Mouse (Mus musculus) kidney, embryonic 14.5 days (tissue): ENCODE data around the gene Ttc28. TPM values are rescaled to one million over a fixed set of nuclear protein-coding genes. Genes with fewer than 3 reads are reported as not detected.
"Not testable (repeated sequence)": the region's sequence is repeated elsewhere in the genome, so short reads cannot be mapped to it uniquely, and the experiment has no call there.

Experiments
- ATAC-seq: fragments of 200-750 bp; cut with Nextera tagmentation; 2 replicates; pipeline ENCODE4 v1.8.0; 2017; ENCODE audit warnings: moderate number of reproducible peaks, mild to moderate bottlenecking, moderate TSS enrichment, moderate library complexity; ENCODE audit not compliant: low FRiP score, low TSS enrichment
- H3K27ac ChIP-seq: fragments of 300-500 bp; sonication (generic); 2 replicates; pipeline ENCODE4 v1.5.1; 2014; ENCODE audit warnings: low read depth, mild to moderate bottlenecking, low read length, moderate library complexity, mixed read lengths
- H3K27me3 ChIP-seq: fragments of 300-500 bp; sonication (generic); 2 replicates; pipeline ENCODE4 v1.6.1; 2014; ENCODE audit warnings: mild to moderate bottlenecking, low read length; ENCODE audit not compliant: control insufficient read depth, insufficient read depth
- H3K36me3 ChIP-seq: fragments of 300-500 bp; sonication (generic); 2 replicates; pipeline ENCODE4 v1.6.1; 2014; ENCODE audit warnings: low read length, mixed read lengths; ENCODE audit not compliant: control insufficient read depth, insufficient read depth
- H3K4me1 ChIP-seq: fragments of 300-500 bp; sonication (generic); 2 replicates; pipeline ENCODE4 v1.6.1; 2014; ENCODE audit warnings: low read length, mixed read lengths; ENCODE audit not compliant: control insufficient read depth, insufficient read depth
- H3K4me2 ChIP-seq: fragments of 300-500 bp; sonication (generic); replicated peaks from 2 replicates; pipeline ENCODE4 v1.6.1; 2014; ENCODE audit warnings: low read depth, mild to moderate bottlenecking, low read length
- H3K4me3 ChIP-seq: fragments of 300-500 bp; sonication (generic); 2 replicates; pipeline ENCODE4 v1.5.1; 2014; ENCODE audit warnings: mild to moderate bottlenecking, low read length
- H3K9ac ChIP-seq: fragments of 300-500 bp; sonication (generic); 2 replicates; pipeline ENCODE4 v1.6.1; 2014; ENCODE audit warnings: low read depth, mild to moderate bottlenecking, low read length, moderate library complexity
- H3K9me3 ChIP-seq: fragments of 300-500 bp; sonication (generic); 2 replicates; pipeline ENCODE4 v1.6.1; 2016; ENCODE audit warnings: low read length; ENCODE audit not compliant: control insufficient read depth
- WGBS: fragments of 180-500 bp; shearing (Covaris S2); extraction: QIAGEN DNeasy Blood & Tissue Kit; methylation state at CpG from one replicate; pipeline ENCODE4 v1.1.7; 2014; 5-methylcytosine and 5-hydroxymethylcytosine counted together
- polyA plus RNA-seq: library from polyadenylated mRNA; unstranded; fragments of >200 nt; fragmentation: Nextera tagmentation; extraction: Ambion mirVana; gene quantifications from 2 replicates; pipeline ENCODE4 v1.2.1, GENCODE M21; 2014

The Ttc28 gene
- polyA plus RNA-seq = 19.3 and 24.7 TPM in 2 replicates

GRCm38 (mm10) chr5:110879584-110880374, at the start of gene Ttc28:
TSS of gene Ttc28 (plus strand) at chr5:110879803.
- H3K4me1 ChIP-seq = 0 out of 2 replicates have a peak, but pooled peaks cover 4% of the 10 kb centered on the region
- WGBS = under 1% methylated on average over 98 of the region's 101 CpGs
- no peaks in the 10 kb centered on the region for H3K9me3 ChIP-seq
- H3K27ac ChIP-seq = peak within 1 kb of the TSS; percentile 51; the same call in 1 of the 2 replicates
- no peaks in the 10 kb centered on the region for H3K27me3 ChIP-seq
- ATAC-seq = peak; percentile 96
- peak within 1 kb of the TSS; percentile 93 for H3K9ac ChIP-seq
- peak within 1 kb of the TSS; percentile 91 for H3K4me2 ChIP-seq
- H3K4me3 ChIP-seq = peak within 1 kb of the TSS; percentile 86
- no peaks in the 10 kb centered on the region for H3K36me3 ChIP-seq

- Histone ChIP-seq H3K4me1 (peaks cover 6% of the 10 kb centered on the region; the same call in 1 of the 2 replicates), H3K9me3 (no peaks in the 10 kb centered on the region), H3K27me3 (no peaks in the 10 kb centered on the region), H3K4me2 (no peak overlapping the region), H3K36me3 (no peaks in the 10 kb centered on the region; the same call in 1 of the 2 replicates), H3K4me3 (no peak overlapping the region), H3K9ac (no peak overlapping the region), H3K27ac (no peak overlapping the region)
- WGBS = 92% methylated on average over 5 of the region's 5 CpGs
- ATAC-seq = no peak
Measured at GRCm38 (mm10) chr5:110831036-110831720, 48.4 kb upstream of the Ttc28 start.

GRCm38 (mm10) chr5:110835959-110836358, 43.6 kb upstream of the Ttc28 start:
- Histone ChIP-seq H3K27me3 (no peaks in the 10 kb centered on the region), H3K27ac (no peak overlapping the region), H3K9ac (no peak overlapping the region), H3K36me3 (no peaks in the 10 kb centered on the region; the same call in 1 of the 2 replicates), H3K4me3 (no peak overlapping the region), H3K4me2 (no peak overlapping the region), H3K4me1 (peaks cover 6% of the 10 kb centered on the region; the same call in 1 of the 2 replicates), H3K9me3 (no peaks in the 10 kb centered on the region)
- 43% methylated on average over 3 of the region's 3 CpGs for WGBS
- ATAC-seq = no peak

GRCm38 (mm10) chr5:110838016-110838415, 41.6 kb upstream of the Ttc28 start:
- ATAC-seq, H3K4me2 ChIP-seq, H3K4me1 ChIP-seq, H3K27me3 ChIP-seq, H3K9me3 ChIP-seq, H3K9ac ChIP-seq, H3K4me3 ChIP-seq, H3K27ac ChIP-seq: not testable (repeated sequence)
- peaks cover 18% of the 10 kb centered on the region; the same call in 1 of the 2 replicates for H3K36me3 ChIP-seq
- WGBS = 93% methylated on average over 5 of the region's 5 CpGs

GRCm38 (mm10) chr5:110839038-110839677, 40.4 kb upstream of the Ttc28 start:
- 5% methylated on average over 28 of the region's 28 CpGs for WGBS
- peak; percentile 75 for ATAC-seq

GRCm38 (mm10) chr5:110839678-110840365, 39.8 kb upstream of the Ttc28 start, which contains the start of the genes Hscb and Chek2:
TSS of gene Hscb (minus strand) at chr5:110839777.
TSS of gene Chek2 (plus strand) at chr5:110839979.
- H3K4me3 ChIP-seq = peak within 1 kb of the TSS; percentile 78
- H3K27ac ChIP-seq = peak within 1 kb of the TSS; percentile 85
- ATAC-seq = peak; percentile 98
- H3K4me2 ChIP-seq = peak within 1 kb of the TSS; percentile 72
- H3K36me3 ChIP-seq = peaks cover 20% of the 10 kb centered on the region; the same call in 1 of the 2 replicates
- 1% methylated on average over 37 of the region's 41 CpGs for WGBS
- peak within 1 kb of the TSS; percentile 80 for H3K9ac ChIP-seq
- no peaks in the 10 kb centered on the region for H3K27me3 ChIP-seq
- H3K9me3 ChIP-seq = no peaks in the 10 kb centered on the region
- H3K4me1 ChIP-seq = peaks cover 6% of the 10 kb centered on the region; the same call in 1 of the 2 replicates

More at GRCm38 (mm10) chr5:110839038-110839677, 40.4 kb upstream of the Ttc28 start:
- Histone ChIP-seq H3K27me3 (no peaks in the 10 kb centered on the region), H3K9me3 (no peaks in the 10 kb centered on the region), H3K4me2 (peak overlapping the region; percentile 72), H3K4me3 (peak overlapping the region; percentile 78), H3K9ac (peak overlapping the region; percentile 80), H3K27ac (peak overlapping the region; percentile 81), H3K36me3 (peaks cover 20% of the 10 kb centered on the region; the same call in 1 of the 2 replicates), H3K4me1 (peaks cover 6% of the 10 kb centered on the region; the same call in 1 of the 2 replicates)

GRCm38 (mm10) chr5:110840465-110840864, 39.1 kb upstream of the Ttc28 start:
- Histone ChIP-seq H3K9ac (peak overlapping the region; percentile 65), H3K9me3 (no peaks in the 10 kb centered on the region), H3K36me3 (peaks cover 20% of the 10 kb centered on the region; the same call in 1 of the 2 replicates), H3K4me1 (peaks cover 6% of the 10 kb centered on the region; the same call in 1 of the 2 replicates), H3K4me2 (peak overlapping the region; percentile 53), H3K4me3 (peak overlapping the region; percentile 78), H3K27ac (peak overlapping the region; percentile 85), H3K27me3 (no peaks in the 10 kb centered on the region)
- no peak for ATAC-seq
- 10% methylated on average over 4 of the region's 4 CpGs for WGBS
